Mouse (Mus musculus): ENCODE results near the gene Sptb. TPM values are rescaled to one million over a fixed set of nuclear protein-coding genes. Genes with fewer than 3 reads are reported as not detected.
A peak's percentile ranks its signal among the peaks of the same experiment; 100 is the strongest.

The Sptb gene
- polyA plus RNA-seq, 1 experiment from 2014 or later = 5.9 TPM

GRCm38 (mm10) chr12:76668654-76669419, 41.5 kb downstream of the Sptb start:
- Histone ChIP-seq H3K36me3 (ENCODE audit: control insufficient read depth, insufficient read depth, low read length) (no peaks in the 10 kb centered on the region), H3K9me3 (ENCODE audit: control insufficient read depth, low read length) (no peaks in the 10 kb centered on the region), H3K4me1 (replicated peaks; ENCODE audit: control insufficient read depth, insufficient read depth, low read length) (no peaks in the 10 kb centered on the region), H3K27ac (ENCODE audit: low read depth, low read length) (no peak overlapping the region), H3K9ac (ENCODE audit: low read length) (no peak overlapping the region), H3K4me3 (ENCODE audit: low read depth, low read length) (no peak overlapping the region), H3K4me2 (ENCODE audit: low read depth, low read length, severe bottlenecking) (no peak overlapping the region), H3K27me3 (ENCODE audit: control insufficient read depth, insufficient read depth, low read length) (no peaks in the 10 kb centered on the region)
- ATAC-seq (replicated peaks; ENCODE audit: low FRiP score) (no peak), DNase-seq (ENCODE audit: low spot score) (no peak)
- WGBS = 85% methylated on average over 7 of the region's 7 CpGs

GRCm38 (mm10) chr12:76651788-76652345, 58.5 kb downstream of the Sptb start:
- Histone ChIP-seq H3K36me3 (ENCODE audit: control insufficient read depth, insufficient read depth, low read length) (no peaks in the 10 kb centered on the region), H3K4me1 (replicated peaks; ENCODE audit: control insufficient read depth, insufficient read depth, low read length) (no peaks in the 10 kb centered on the region), H3K4me2 (ENCODE audit: low read depth, low read length, severe bottlenecking) (no peak overlapping the region), H3K27ac (ENCODE audit: low read depth, low read length) (no peak overlapping the region), H3K4me3 (ENCODE audit: low read depth, low read length) (no peak overlapping the region), H3K27me3 (ENCODE audit: control insufficient read depth, insufficient read depth, low read length) (no peaks in the 10 kb centered on the region), H3K9me3 (ENCODE audit: control insufficient read depth, low read length) (no peaks in the 10 kb centered on the region), H3K9ac (ENCODE audit: low read length) (no peak overlapping the region)
- ATAC-seq (replicated peaks; ENCODE audit: low FRiP score) (no peak), DNase-seq (ENCODE audit: low spot score) (no peak)
- 88% methylated on average over 6 of the region's 6 CpGs for WGBS

- WGBS = 50% methylated on average over 16 of the region's 16 CpGs
Observed at GRCm38 (mm10) chr12:76649708-76650687, 60.3 kb downstream of the Sptb start.

GRCm38 (mm10) chr12:76645222-76646110, 64.9 kb downstream of the Sptb start:
- DNase-seq (ENCODE audit: low spot score) (no peak), ATAC-seq (replicated peaks; ENCODE audit: low FRiP score) (peak; percentile 25; the same call in 1 of the 2 replicates)
- H3K4me2 ChIP-seq (ENCODE audit: low read depth, low read length, severe bottlenecking) = no peak overlapping the region
- H3K9me3 ChIP-seq (ENCODE audit: control insufficient read depth, low read length) = no peaks in the 10 kb centered on the region
- 0 out of 2 replicates have a peak, but pooled peaks cover 5% of the 10 kb centered on the region for H3K4me1 ChIP-seq (replicated peaks; ENCODE audit: control insufficient read depth, insufficient read depth, low read length)
- no peak overlapping the region for H3K4me3 ChIP-seq (ENCODE audit: low read depth, low read length)
- no peak overlapping the region for H3K27ac ChIP-seq (ENCODE audit: low read depth, low read length)
- H3K27me3 ChIP-seq (ENCODE audit: control insufficient read depth, insufficient read depth, low read length) = no peaks in the 10 kb centered on the region
- no peak overlapping the region for H3K9ac ChIP-seq (ENCODE audit: low read length)
- H3K36me3 ChIP-seq (ENCODE audit: control insufficient read depth, insufficient read depth, low read length) = no peaks in the 10 kb centered on the region
- WGBS = 57% methylated on average over 23 of the region's 23 CpGs

More at GRCm38 (mm10) chr12:76649708-76650687, 60.3 kb downstream of the Sptb start:
- no peaks in the 10 kb centered on the region for H3K27me3 ChIP-seq (ENCODE audit: control insufficient read depth, insufficient read depth, low read length)
- no peak overlapping the region for H3K27ac ChIP-seq (ENCODE audit: low read depth, low read length)
- H3K9me3 ChIP-seq (ENCODE audit: control insufficient read depth, low read length) = no peaks in the 10 kb centered on the region
- H3K4me1 ChIP-seq (replicated peaks; ENCODE audit: control insufficient read depth, insufficient read depth, low read length) = no peaks in the 10 kb centered on the region
- H3K36me3 ChIP-seq (ENCODE audit: control insufficient read depth, insufficient read depth, low read length) = no peaks in the 10 kb centered on the region
- DNase-seq (ENCODE audit: low spot score) = peak; percentile 82
- no peak overlapping the region for H3K9ac ChIP-seq (ENCODE audit: low read length)
- no peak overlapping the region for H3K4me2 ChIP-seq (ENCODE audit: low read depth, low read length, severe bottlenecking)
- peak; percentile 27; the same call in 1 of the 2 replicates for ATAC-seq (replicated peaks; ENCODE audit: low FRiP score)
- H3K4me3 ChIP-seq (ENCODE audit: low read depth, low read length) = no peak overlapping the region

- Histone ChIP-seq H3K4me2 (ENCODE audit: low read depth, low read length, severe bottlenecking) (no peak overlapping the region), H3K27ac (ENCODE audit: low read depth, low read length) (no peak overlapping the region), H3K4me1 (replicated peaks; ENCODE audit: control insufficient read depth, insufficient read depth, low read length) (0 out of 2 replicates have a peak, but pooled peaks cover 5% of the 10 kb centered on the region), H3K4me3 (ENCODE audit: low read depth, low read length) (no peak overlapping the region), H3K36me3 (ENCODE audit: control insufficient read depth, insufficient read depth, low read length) (no peaks in the 10 kb centered on the region), H3K9me3 (ENCODE audit: control insufficient read depth, low read length) (no peaks in the 10 kb centered on the region), H3K27me3 (ENCODE audit: control insufficient read depth, insufficient read depth, low read length) (no peaks in the 10 kb centered on the region), H3K9ac (ENCODE audit: low read length) (no peak overlapping the region)
- WGBS = 81% methylated on average over 8 of the region's 8 CpGs
- DNase-seq (ENCODE audit: low spot score) (no peak), ATAC-seq (replicated peaks; ENCODE audit: low FRiP score) (no peak)
Observed at GRCm38 (mm10) chr12:76643679-76644078, 66.7 kb downstream of the Sptb start.

GRCm38 (mm10) chr12:76642616-76643015, 67.7 kb downstream of the Sptb start:
- 0 out of 2 replicates have a peak, but pooled peaks cover 5% of the 10 kb centered on the region for H3K4me1 ChIP-seq (replicated peaks; ENCODE audit: control insufficient read depth, insufficient read depth, low read length)
- DNase-seq (ENCODE audit: low spot score) (no peak), ATAC-seq (replicated peaks; ENCODE audit: low FRiP score) (no peak)
- no peak overlapping the region for H3K4me3 ChIP-seq (ENCODE audit: low read depth, low read length)
- H3K27me3 ChIP-seq (ENCODE audit: control insufficient read depth, insufficient read depth, low read length) = no peaks in the 10 kb centered on the region
- H3K36me3 ChIP-seq (ENCODE audit: control insufficient read depth, insufficient read depth, low read length) = no peaks in the 10 kb centered on the region
- H3K9me3 ChIP-seq (ENCODE audit: control insufficient read depth, low read length) = no peaks in the 10 kb centered on the region
- H3K27ac ChIP-seq (ENCODE audit: low read depth, low read length) = no peak overlapping the region
- WGBS = 90% methylated on average over 4 of the region's 4 CpGs
- H3K9ac ChIP-seq (ENCODE audit: low read length) = no peak overlapping the region
- no peak overlapping the region for H3K4me2 ChIP-seq (ENCODE audit: low read depth, low read length, severe bottlenecking)

GRCm38 (mm10) chr12:76640620-76641019, 69.7 kb downstream of the Sptb start:
- Histone ChIP-seq H3K27ac (ENCODE audit: low read depth, low read length) (no peak overlapping the region; the same call in 1 of the 2 replicates), H3K9ac (ENCODE audit: low read length) (no peak overlapping the region), H3K9me3 (ENCODE audit: control insufficient read depth, low read length) (no peaks in the 10 kb centered on the region), H3K4me2 (ENCODE audit: low read depth, low read length, severe bottlenecking) (no peak overlapping the region; the same call in 1 of the 2 replicates), H3K27me3 (ENCODE audit: control insufficient read depth, insufficient read depth, low read length) (no peaks in the 10 kb centered on the region), H3K4me3 (ENCODE audit: low read depth, low read length) (no peak overlapping the region), H3K36me3 (ENCODE audit: control insufficient read depth, insufficient read depth, low read length) (no peaks in the 10 kb centered on the region), H3K4me1 (replicated peaks; ENCODE audit: control insufficient read depth, insufficient read depth, low read length) (0 out of 2 replicates have a peak, but pooled peaks cover 5% of the 10 kb centered on the region)
- DNase-seq (ENCODE audit: low spot score) = peak; percentile 62
- WGBS = 31% methylated on average over 8 of the region's 8 CpGs
- ATAC-seq (replicated peaks; ENCODE audit: low FRiP score) = peak; percentile 39
